Mouse (Mus musculus) testis, adult 2 months (tissue): ENCODE data around the gene Gjd3.

ENCODE experiments used
- CTCF ChIP-seq: fragments of 200-500 bp; IDR thresholded peaks from 2 replicates; pipeline ENCODE4 v1.5.1; 2012; ENCODE audit warnings: low read depth, mild to moderate bottlenecking, inconsistent platforms, low read length, moderate library complexity; ENCODE audit not compliant: control insufficient read depth, insufficient read depth, insufficient replicate concordance
- POLR2A ChIP-seq: fragments of 200-500 bp; IDR thresholded peaks from 2 replicates; pipeline ENCODE4 v1.6.1; 2012; ENCODE audit warnings: low read depth, mild to moderate bottlenecking, inconsistent platforms, low read length, moderate library complexity; ENCODE audit not compliant: control insufficient read depth

- TF ChIP-seq CTCF (no peak), POLR2A (no peak)
These were observed 40.3 kb upstream of the Gjd3 start for GRCm38 (mm10) chr11:99023094-99023493.
